Mouse (Mus musculus): ENCODE data around the gene Barhl1.
A peak's percentile ranks its signal among the peaks of the same experiment; 100 is the strongest.

Gene Barhl1

GRCm38 (mm10) chr2:28911331-28912038 is 5.0 kb downstream of the Barhl1 start:
- no peak for DNase-seq (ENCODE audit: low spot score in 2 of 2)

- DNase-seq (ENCODE audit: low spot score in 2 of 2) = no peak
These were observed 5.6 kb downstream of the Barhl1 start for GRCm38 (mm10) chr2:28910877-28911276.

GRCm38 (mm10) chr2:28909818-28910710 is 6.4 kb downstream of the Barhl1 start:
- no peak for DNase-seq (ENCODE audit: low spot score in 2 of 2)

GRCm38 (mm10) chr2:28909186-28909817 is 7.2 kb downstream of the Barhl1 start:
- no peak for DNase-seq (ENCODE audit: low spot score in 2 of 2)

- DNase-seq (ENCODE audit: low spot score in 2 of 2) = peak in 1 of 2 experiments; percentile 18
These were observed 7.9 kb downstream of the Barhl1 start for GRCm38 (mm10) chr2:28908389-28909153.

GRCm38 (mm10) chr2:28907691-28908388 is 8.6 kb downstream of the Barhl1 start:
- DNase-seq (ENCODE audit: low spot score in 2 of 2) = no peak

GRCm38 (mm10) chr2:28905561-28905960 is 10.9 kb downstream of the Barhl1 start:
- DNase-seq (ENCODE audit: low spot score in 2 of 2) = no peak

- no peak for DNase-seq (ENCODE audit: low spot score in 2 of 2)
These were observed 11.7 kb downstream of the Barhl1 start for GRCm38 (mm10) chr2:28904786-28905185.

GRCm38 (mm10) chr2:28903871-28904270 is 12.6 kb downstream of the Barhl1 start:
- DNase-seq (ENCODE audit: low spot score in 2 of 2) = no peak

- no peak for DNase-seq (ENCODE audit: low spot score in 2 of 2)
These were observed 14.2 kb downstream of the Barhl1 start for GRCm38 (mm10) chr2:28902291-28902690.

GRCm38 (mm10) chr2:28897340-28897899 is 19.0 kb downstream of the Barhl1 start:
- no peak for DNase-seq (ENCODE audit: low spot score in 2 of 2)

GRCm38 (mm10) chr2:28895876-28896275 is 20.6 kb downstream of the Barhl1 start:
- no peak for DNase-seq (ENCODE audit: low spot score in 2 of 2)

GRCm38 (mm10) chr2:28893526-28893925 is 22.9 kb downstream of the Barhl1 start:
- no peak for DNase-seq (ENCODE audit: low spot score in 2 of 2)

- DNase-seq (ENCODE audit: low spot score in 2 of 2) = no peak
These were observed 23.7 kb downstream of the Barhl1 start for GRCm38 (mm10) chr2:28892796-28893195.

GRCm38 (mm10) chr2:28884914-28885313 is 31.6 kb downstream of the Barhl1 start:
- DNase-seq (ENCODE audit: low spot score in 2 of 2) = no peak

GRCm38 (mm10) chr2:28882826-28883485 is 33.5 kb downstream of the Barhl1 start:
- peak; percentile 4 to 12 for DNase-seq (ENCODE audit: low spot score in 2 of 2)

- no peak for DNase-seq (ENCODE audit: low spot score in 2 of 2)
These were observed 34.4 kb downstream of the Barhl1 start for GRCm38 (mm10) chr2:28882047-28882446.

GRCm38 (mm10) chr2:28881275-28881674 is 35.2 kb downstream of the Barhl1 start:
- no peak for DNase-seq (ENCODE audit: low spot score in 2 of 2)

GRCm38 (mm10) chr2:28875554-28875953 is 40.9 kb downstream of the Barhl1 start:
- DNase-seq (ENCODE audit: low spot score in 2 of 2) = no peak

GRCm38 (mm10) chr2:28867495-28867894 is 49.0 kb downstream of the Barhl1 start:
- no peak for DNase-seq (ENCODE audit: low spot score in 2 of 2)

Measured in heart, adult 9 months (tissue).